Mouse (Mus musculus) erythroblast, embryonic 14.5 days (primary cell): ENCODE data around the gene Rfx7. TPM values are rescaled to one million over a fixed set of nuclear protein-coding genes. Genes with fewer than 3 reads are reported as not detected.
"Not testable (repeated sequence)": the region's sequence is repeated elsewhere in the genome, so short reads cannot be mapped to it uniquely, and the experiment has no call there.

Source experiments
- H3K27me3 ChIP-seq: 2 replicates; pipeline ENCODE4 v1.6.1; 2012; ENCODE audit warnings: inconsistent platforms; ENCODE audit not compliant: control insufficient read depth
- H3K36me3 ChIP-seq: 2 replicates; pipeline ENCODE4 v1.6.1; 2012; ENCODE audit warnings: mild to moderate bottlenecking, inconsistent platforms; ENCODE audit not compliant: control insufficient read depth
- H3K4me1 ChIP-seq: 2 replicates; pipeline ENCODE4 v1.6.1; 2012; ENCODE audit warnings: inconsistent platforms; ENCODE audit not compliant: control insufficient read depth
- H3K4me3 ChIP-seq: replicated peaks from 2 replicates; pipeline ENCODE3; 2012; ENCODE audit warnings: moderate library complexity, mild to moderate bottlenecking, inconsistent platforms
- H3K9me3 ChIP-seq: 2 replicates; pipeline ENCODE4 v1.6.1; 2012; ENCODE audit warnings: low read length, inconsistent platforms, mixed read lengths; ENCODE audit not compliant: control insufficient read depth
- GATA1 ChIP-seq: IDR thresholded peaks from 2 replicates; pipeline ENCODE4 v1.6.1; 2012; ENCODE audit warnings: low read length, inconsistent platforms, mixed read lengths
- TAL1 ChIP-seq: IDR thresholded peaks from 3 replicates; pipeline ENCODE4 v1.6.1; 2012; ENCODE audit warnings: low read length, inconsistent platforms, mixed read lengths
- polyA plus RNA-seq: library from polyadenylated mRNA; stranded (reverse); fragments of >175 nt; gene quantifications from 2 replicates; pipeline ENCODE4 v1.2.3, GENCODE M21; 2012

Rfx7 gene
- polyA plus RNA-seq, 1 experiment = 0.05 TPM

GRCm38 (mm10) chr9:72641093-72641680 is 109.1 kb downstream of the Rfx7 start:
- Histone ChIP-seq H3K4me3 (no peak overlapping the region), H3K36me3 (no peaks in the 10 kb centered on the region), H3K9me3 (peaks cover 8% of the 10 kb centered on the region), H3K4me1 (peaks cover 34% of the 10 kb centered on the region), H3K27me3 (no peaks in the 10 kb centered on the region)
- TF ChIP-seq GATA1 = no peak
- TF ChIP-seq TAL1 = no peak

GRCm38 (mm10) chr9:72642756-72643447 is 110.9 kb downstream of the Rfx7 start:
- not testable (repeated sequence) for H3K9me3 ChIP-seq

GRCm38 (mm10) chr9:72643651-72644417 is 111.8 kb downstream of the Rfx7 start:
- Histone ChIP-seq H3K36me3 (no peaks in the 10 kb centered on the region), H3K27me3 (peaks cover 3% of the 10 kb centered on the region; the same call in 1 of the 2 replicates), H3K9me3 (peaks cover 8% of the 10 kb centered on the region), H3K4me1 (peaks cover 32% of the 10 kb centered on the region), H3K4me3 (no peak overlapping the region)
- TF ChIP-seq TAL1 = no peak
- TF ChIP-seq GATA1 = no peak

More at GRCm38 (mm10) chr9:72642756-72643447, 110.9 kb downstream of the Rfx7 start:
- H3K4me1 ChIP-seq = peaks cover 32% of the 10 kb centered on the region
- H3K36me3 ChIP-seq, H3K4me3 ChIP-seq, H3K27me3 ChIP-seq: not testable (repeated sequence)

GRCm38 (mm10) chr9:72644418-72645110 is 112.5 kb downstream of the Rfx7 start:
- Histone ChIP-seq H3K4me3 (no peak overlapping the region), H3K27me3 (peaks cover 3% of the 10 kb centered on the region; the same call in 1 of the 2 replicates), H3K9me3 (peaks cover 8% of the 10 kb centered on the region), H3K36me3 (no peaks in the 10 kb centered on the region), H3K4me1 (peaks cover 27% of the 10 kb centered on the region)
- no peak for TF ChIP-seq GATA1
- no peak for TF ChIP-seq TAL1

DNA sequence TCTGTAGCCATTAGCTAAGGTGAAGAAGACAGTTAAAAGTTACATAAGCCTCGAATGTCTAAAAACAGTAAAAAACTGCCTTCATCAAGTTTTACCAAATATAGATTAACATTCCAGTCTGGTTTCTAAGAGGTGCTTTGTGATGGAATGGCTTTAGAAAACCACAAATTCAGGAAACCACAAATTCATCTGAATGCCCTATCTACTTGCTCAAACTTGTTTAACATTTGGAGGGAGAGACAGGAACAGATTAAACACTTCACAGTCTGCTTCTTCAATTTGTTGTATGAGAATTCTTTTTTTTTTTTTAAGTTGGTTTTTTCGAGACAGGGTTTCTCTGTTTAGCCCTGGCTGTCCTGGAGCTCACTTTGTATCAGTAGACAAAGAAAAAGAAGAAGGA is 117.7 kb downstream of the Rfx7 start:
- TF ChIP-seq GATA1 (no peak), TAL1 (no peak)
- Histone ChIP-seq H3K9me3 (no peaks in the 10 kb centered on the region), H3K27me3 (peaks cover 3% of the 10 kb centered on the region; the same call in 1 of the 2 replicates), H3K36me3 (no peaks in the 10 kb centered on the region), H3K4me1 (peaks cover under 1% of the 10 kb centered on the region; the same call in 1 of the 2 replicates), H3K4me3 (no peak overlapping the region)

DNA sequence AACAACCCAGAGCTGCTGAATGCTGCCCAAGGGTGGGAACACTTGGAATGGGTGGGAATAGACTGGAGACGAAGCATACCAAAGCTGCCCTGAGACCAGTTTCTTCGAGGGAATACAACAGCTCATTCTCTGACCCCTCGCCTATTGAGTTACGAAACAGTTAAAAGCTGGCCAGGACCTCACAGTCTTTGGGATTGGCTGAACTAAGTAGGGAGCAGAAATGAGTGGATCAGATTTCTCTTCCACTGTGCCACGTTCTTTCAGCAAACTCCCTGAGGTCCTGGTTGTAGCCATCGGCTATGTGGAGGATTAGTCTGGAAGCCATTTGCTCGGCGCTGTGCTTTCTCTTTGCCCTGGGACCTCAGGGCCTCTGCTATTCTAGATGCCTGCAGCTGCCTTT is 120.9 kb downstream of the Rfx7 start:
- Histone ChIP-seq H3K4me1 (peaks cover 20% of the 10 kb centered on the region), H3K27me3 (peaks cover 3% of the 10 kb centered on the region; the same call in 1 of the 2 replicates), H3K9me3 (no peaks in the 10 kb centered on the region), H3K4me3 (no peak overlapping the region), H3K36me3 (no peaks in the 10 kb centered on the region)
- TF ChIP-seq TAL1 = no peak

GRCm38 (mm10) chr9:72653533-72653932 is 121.5 kb downstream of the Rfx7 start:
- Histone ChIP-seq H3K4me1 (peaks cover 20% of the 10 kb centered on the region), H3K27me3 (no peaks in the 10 kb centered on the region), H3K4me3 (no peak overlapping the region), H3K9me3 (no peaks in the 10 kb centered on the region), H3K36me3 (no peaks in the 10 kb centered on the region)
- TF ChIP-seq GATA1 (no peak), TAL1 (no peak)

DNA sequence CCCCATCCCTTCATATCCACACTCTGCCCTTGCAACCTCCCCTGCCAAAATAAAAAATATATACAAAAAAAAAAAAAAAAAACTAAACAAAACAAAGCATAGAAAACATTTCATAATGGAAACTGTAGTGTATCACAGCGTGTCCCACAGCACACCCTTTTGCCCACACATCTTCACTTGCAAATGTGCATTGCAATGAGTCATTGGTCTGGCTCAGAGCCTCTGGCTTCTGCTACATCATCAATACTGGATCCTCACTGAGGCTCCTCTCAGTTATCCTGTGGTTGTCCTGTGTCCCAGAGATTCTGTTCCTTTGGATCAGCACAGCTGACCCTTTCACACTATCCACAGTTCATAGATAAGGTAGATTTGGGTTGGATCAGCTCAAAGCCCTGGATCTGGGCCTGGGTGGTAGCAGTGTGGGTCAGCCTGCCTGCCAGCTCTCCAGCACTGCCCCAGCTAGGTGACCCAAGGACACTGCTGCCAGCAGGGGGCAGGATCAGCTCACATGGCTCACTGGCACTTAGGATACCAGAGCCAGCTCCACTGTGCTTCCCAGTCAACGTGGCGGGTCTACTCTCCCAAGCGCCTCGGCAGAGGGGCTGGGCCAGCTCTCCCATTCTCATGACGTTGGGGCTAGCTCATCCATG is 122.7 kb downstream of the Rfx7 start:
- Histone ChIP-seq H3K27me3 (no peaks in the 10 kb centered on the region), H3K4me3 (no peak overlapping the region), H3K4me1 (peaks cover 22% of the 10 kb centered on the region), H3K9me3 (no peaks in the 10 kb centered on the region), H3K36me3 (no peaks in the 10 kb centered on the region)
- TF ChIP-seq GATA1 (no peak), TAL1 (no peak)
